Mouse (Mus musculus): ENCODE data around the gene Pabpc1l.
A peak's percentile ranks its signal among the peaks of the same experiment; 100 is the strongest.

Gene Pabpc1l

GRCm38 (mm10) chr2:164025150-164025549, at the start of gene Pabpc1l:
Gene Pabpc1l (plus strand): TSS chr2:164025450.
- DNase-seq (ENCODE audit: low spot score in 2 of 2), result no peak

- no peak for DNase-seq (ENCODE audit: low spot score in 2 of 2)
Measured at GRCm38 (mm10) chr2:163976448-163976847, 48.8 kb upstream of the Pabpc1l start.

GRCm38 (mm10) chr2:163987233-163987632, 38.0 kb upstream of the Pabpc1l start:
- DNase-seq (ENCODE audit: low spot score in 2 of 2), result no peak

- DNase-seq (ENCODE audit: low spot score in 2 of 2), result no peak
Measured at GRCm38 (mm10) chr2:163992871-163993270, 32.4 kb upstream of the Pabpc1l start.

GRCm38 (mm10) chr2:163994654-163994976, 30.6 kb upstream of the Pabpc1l start, which contains the start of gene Ywhab:
Gene Ywhab (plus strand): TSS chr2:163994960.
- DNase-seq (ENCODE audit: low spot score in 2 of 2), result no peak

GRCm38 (mm10) chr2:163994977-163995862, 30.0 kb upstream of the Pabpc1l start:
- peak; percentile 90 to 93 for DNase-seq (ENCODE audit: low spot score in 2 of 2)

- no peak for DNase-seq (ENCODE audit: low spot score in 2 of 2)
Measured at GRCm38 (mm10) chr2:163996275-163996674, 29.0 kb upstream of the Pabpc1l start.

- no peak for DNase-seq (ENCODE audit: low spot score in 2 of 2)
Measured at GRCm38 (mm10) chr2:163996899-163997298, 28.4 kb upstream of the Pabpc1l start.

- DNase-seq (ENCODE audit: low spot score in 2 of 2), result no peak
Measured at GRCm38 (mm10) chr2:163998981-163999380, 26.3 kb upstream of the Pabpc1l start.

GRCm38 (mm10) chr2:164002637-164003036, 22.6 kb upstream of the Pabpc1l start:
- no peak for DNase-seq (ENCODE audit: low spot score in 2 of 2)

GRCm38 (mm10) chr2:164004503-164004902, 20.7 kb upstream of the Pabpc1l start:
- no peak for DNase-seq (ENCODE audit: low spot score in 2 of 2)

GRCm38 (mm10) chr2:164006932-164007331, 18.3 kb upstream of the Pabpc1l start:
- no peak for DNase-seq (ENCODE audit: low spot score in 2 of 2)

GRCm38 (mm10) chr2:164007547-164007946, 17.7 kb upstream of the Pabpc1l start:
- no peak for DNase-seq (ENCODE audit: low spot score in 2 of 2)

GRCm38 (mm10) chr2:164007987-164008545, 17.2 kb upstream of the Pabpc1l start:
- DNase-seq (ENCODE audit: low spot score in 2 of 2), result no peak

GRCm38 (mm10) chr2:164009227-164009626, 16.0 kb upstream of the Pabpc1l start:
- no peak for DNase-seq (ENCODE audit: low spot score in 2 of 2)

- no peak for DNase-seq (ENCODE audit: low spot score in 2 of 2)
Measured at GRCm38 (mm10) chr2:164010496-164010895, 14.8 kb upstream of the Pabpc1l start.

GRCm38 (mm10) chr2:164010944-164011343, 14.3 kb upstream of the Pabpc1l start:
- no peak for DNase-seq (ENCODE audit: low spot score in 2 of 2)

GRCm38 (mm10) chr2:164015304-164015703, 9.9 kb upstream of the Pabpc1l start:
- DNase-seq (ENCODE audit: low spot score in 2 of 2), result no peak

- DNase-seq (ENCODE audit: low spot score in 2 of 2), result no peak
Measured at GRCm38 (mm10) chr2:164018910-164019309, 6.3 kb upstream of the Pabpc1l start.

- DNase-seq (ENCODE audit: low spot score in 2 of 2), result no peak
Measured at GRCm38 (mm10) chr2:164019943-164020342, 5.3 kb upstream of the Pabpc1l start.

GRCm38 (mm10) chr2:164022104-164022503, 3.1 kb upstream of the Pabpc1l start:
- DNase-seq (ENCODE audit: low spot score in 2 of 2), result no peak

GRCm38 (mm10) chr2:164031147-164031546, 5.9 kb downstream of the Pabpc1l start:
- no peak for DNase-seq (ENCODE audit: low spot score in 2 of 2)

- DNase-seq (ENCODE audit: low spot score in 2 of 2), result no peak
Measured at GRCm38 (mm10) chr2:164032973-164033372, 7.7 kb downstream of the Pabpc1l start.
